Mouse (Mus musculus): ENCODE measurements at regions not wholly inside any gene's neighbourhood (a gene's known extent, or its start where the extent isn't known, plus 50 kb on each side); places are given as distances from the start of the nearest gene placed in this dataset.

- DNase-seq (ENCODE audit: low spot score): no peak
Observed at GRCm38 (mm10) chr4:89446765-89447487, 136.1 kb upstream of the Cdkn2b start.

GRCm38 (mm10) chr4:89446156-89446716 lies 135.4 kb upstream of the Cdkn2b start:
- DNase-seq (ENCODE audit: low spot score): no peak

GRCm38 (mm10) chr4:89445214-89446155 lies 134.6 kb upstream of the Cdkn2b start:
- no peak for DNase-seq (ENCODE audit: low spot score)

- DNase-seq (ENCODE audit: low spot score): no peak
Observed at GRCm38 (mm10) chr4:89442526-89442925, 131.7 kb upstream of the Cdkn2b start.

GRCm38 (mm10) chr4:89440821-89441220 lies 130.0 kb upstream of the Cdkn2b start:
- no peak for DNase-seq (ENCODE audit: low spot score)

- DNase-seq (ENCODE audit: low spot score): no peak
Observed at GRCm38 (mm10) chr4:89440326-89440725, 129.5 kb upstream of the Cdkn2b start.

- no peak for DNase-seq (ENCODE audit: low spot score)
Observed at GRCm38 (mm10) chr4:89438665-89439064, 127.8 kb upstream of the Cdkn2b start.

GRCm38 (mm10) chr4:89436764-89437163 lies 125.9 kb upstream of the Cdkn2b start:
- DNase-seq (ENCODE audit: low spot score): no peak

GRCm38 (mm10) chr4:89434152-89434551 lies 123.3 kb upstream of the Cdkn2b start:
- no peak for DNase-seq (ENCODE audit: low spot score)

GRCm38 (mm10) chr4:89433528-89433927 lies 122.7 kb upstream of the Cdkn2b start:
- DNase-seq (ENCODE audit: low spot score): no peak

GRCm38 (mm10) chr4:89431520-89431919 lies 120.7 kb upstream of the Cdkn2b start:
- DNase-seq (ENCODE audit: low spot score): no peak

- no peak for DNase-seq (ENCODE audit: low spot score)
Observed at GRCm38 (mm10) chr4:89428465-89428864, 117.6 kb upstream of the Cdkn2b start.

GRCm38 (mm10) chr4:89427345-89428293 lies 116.8 kb upstream of the Cdkn2b start:
- DNase-seq (ENCODE audit: low spot score): peak; percentile 19

GRCm38 (mm10) chr4:89425916-89426315 lies 115.1 kb upstream of the Cdkn2b start:
- DNase-seq (ENCODE audit: low spot score): no peak

- no peak for DNase-seq (ENCODE audit: low spot score)
Observed at GRCm38 (mm10) chr4:89421694-89422354, 111.0 kb upstream of the Cdkn2b start.

GRCm38 (mm10) chr4:89420868-89421267 lies 110.0 kb upstream of the Cdkn2b start:
- no peak for DNase-seq (ENCODE audit: low spot score)

- no peak for DNase-seq (ENCODE audit: low spot score)
Observed at GRCm38 (mm10) chr4:89419507-89419906, 108.7 kb upstream of the Cdkn2b start.

GRCm38 (mm10) chr4:89405624-89406167 lies 94.9 kb upstream of the Cdkn2b start:
- DNase-seq (ENCODE audit: low spot score): no peak

GRCm38 (mm10) chr4:89403151-89403550 lies 92.3 kb upstream of the Cdkn2b start:
- no peak for DNase-seq (ENCODE audit: low spot score)

- DNase-seq (ENCODE audit: low spot score): no peak
Observed at GRCm38 (mm10) chr4:89402324-89402723, 91.5 kb upstream of the Cdkn2b start.

GRCm38 (mm10) chr4:89401696-89402095 lies 90.9 kb upstream of the Cdkn2b start:
- DNase-seq (ENCODE audit: low spot score): no peak

Measured in urinary bladder, postnatal 25 days (tissue).